Mouse (Mus musculus) megakaryocyte progenitor cell, adult 5-6 weeks (primary cell): ENCODE measurements around the gene Smim22. TPM values are rescaled to one million over a fixed set of nuclear protein-coding genes. Genes with fewer than 3 reads are reported as not detected.

ENCODE experiments used
- ATAC-seq: replicated peaks from 2 replicates; pipeline ENCODE4 v1.8.0; 2016; ENCODE audit warnings: mild to moderate bottlenecking, moderate TSS enrichment, inconsistent platforms; ENCODE audit not compliant: poor library complexity
- total RNA-seq, 2 experiments: library from RNA; stranded (forward) in 1 of 2; stranded (reverse) in 1 of 2; fragments of 157-497, 149-512 nt in 1 of 2; fragments of 200-1000 nt in 1 of 2; gene quantifications; 2 replicates each; pipeline versions ENCODE4 v1.2.3 to v1.2.4; 2015 to 2017

Smim22 gene
- total RNA-seq, 2 experiments from 2014 or later, result not detected

DNA sequence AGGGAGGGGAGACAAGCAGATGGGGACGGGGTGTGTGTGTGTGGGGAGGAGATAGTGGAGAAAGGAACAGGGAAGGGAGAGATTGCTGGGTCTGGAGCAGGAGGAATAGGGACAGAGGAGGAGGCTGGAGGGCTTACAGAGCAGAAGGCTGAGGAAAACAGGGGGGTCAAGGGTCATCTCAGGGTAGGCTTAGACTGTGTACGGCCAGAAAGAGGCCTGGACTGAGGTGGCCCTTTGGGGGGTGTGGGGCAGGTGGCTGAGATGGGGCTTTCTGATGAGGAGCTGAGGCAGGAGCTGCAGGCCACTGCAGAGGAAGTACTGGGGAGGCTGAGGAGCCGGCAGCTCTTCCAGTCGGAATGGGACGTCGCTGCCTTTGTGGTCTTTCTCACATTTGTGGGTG is 404 bp downstream of the Smim22 start:
- no peak for ATAC-seq

DNA sequence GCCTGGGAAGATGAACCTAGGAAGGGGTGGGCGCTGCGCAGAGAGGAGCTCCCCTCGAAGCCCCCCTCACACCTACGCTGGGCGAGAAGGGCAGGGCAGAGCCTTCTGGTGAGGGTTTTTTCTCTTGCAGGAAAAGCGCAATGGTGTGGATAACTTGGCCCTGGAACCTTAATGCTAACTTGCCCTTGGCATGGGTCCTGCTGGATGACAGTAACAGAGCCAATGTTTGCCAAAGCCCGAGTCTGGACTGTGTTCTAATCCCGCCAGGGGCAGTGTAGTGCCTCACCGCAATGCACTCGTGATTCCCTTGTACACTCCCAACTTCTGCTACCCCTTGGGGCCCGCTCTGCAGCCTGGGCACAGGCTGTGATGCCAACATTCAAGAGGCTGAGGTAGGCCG is 988 bp downstream of the Smim22 start:
- ATAC-seq, result no peak

DNA sequence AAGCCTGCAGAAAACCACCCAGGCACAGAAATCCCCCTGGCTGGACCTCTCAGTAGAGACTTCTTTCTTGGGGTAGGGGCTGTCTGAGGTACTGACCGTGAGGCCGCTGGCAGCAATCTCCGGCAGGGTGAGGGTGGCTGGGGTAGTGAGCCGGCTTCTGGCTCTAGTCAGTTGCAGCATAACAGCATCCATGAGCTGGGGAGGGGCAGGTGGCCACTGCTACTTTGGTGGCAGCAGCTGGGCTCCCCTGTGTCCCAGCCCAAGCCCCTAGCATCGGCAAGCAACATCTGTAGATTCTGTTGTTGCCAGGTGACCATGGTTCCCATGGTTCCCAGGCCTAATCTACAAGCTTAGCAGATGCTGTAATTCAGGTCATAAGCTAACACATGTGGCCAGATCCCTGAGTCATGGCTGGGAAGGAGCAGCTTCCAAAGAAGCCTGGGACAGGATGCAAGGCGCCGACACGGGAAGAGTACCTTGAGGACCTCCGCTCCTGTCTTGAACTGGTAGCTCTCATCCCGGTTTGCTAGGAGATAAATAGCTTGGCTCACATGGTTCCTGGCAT is 3.4 kb downstream of the Smim22 start:
- ATAC-seq, result no peak

DNA sequence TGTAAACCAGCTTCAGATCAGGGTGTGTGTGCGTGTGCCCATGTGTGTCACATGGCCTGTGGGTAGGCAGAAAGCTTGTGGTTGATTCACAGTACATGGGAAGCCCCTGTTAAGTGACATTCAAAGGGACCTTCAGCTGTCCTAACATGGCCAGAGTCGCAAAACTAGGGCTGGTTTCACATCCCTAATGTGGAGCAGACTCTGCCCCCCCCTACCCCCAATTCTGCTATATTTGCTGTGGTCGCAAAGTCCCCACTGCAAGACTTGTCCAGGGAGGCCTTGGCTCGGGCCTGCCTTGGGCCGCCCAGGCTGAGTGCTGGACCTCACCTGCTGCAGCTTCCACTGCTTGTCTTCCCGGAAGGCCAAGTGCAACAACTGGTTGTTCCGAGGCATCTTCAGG is 4.2 kb downstream of the Smim22 start:
- peak; percentile 13 for ATAC-seq

DNA sequence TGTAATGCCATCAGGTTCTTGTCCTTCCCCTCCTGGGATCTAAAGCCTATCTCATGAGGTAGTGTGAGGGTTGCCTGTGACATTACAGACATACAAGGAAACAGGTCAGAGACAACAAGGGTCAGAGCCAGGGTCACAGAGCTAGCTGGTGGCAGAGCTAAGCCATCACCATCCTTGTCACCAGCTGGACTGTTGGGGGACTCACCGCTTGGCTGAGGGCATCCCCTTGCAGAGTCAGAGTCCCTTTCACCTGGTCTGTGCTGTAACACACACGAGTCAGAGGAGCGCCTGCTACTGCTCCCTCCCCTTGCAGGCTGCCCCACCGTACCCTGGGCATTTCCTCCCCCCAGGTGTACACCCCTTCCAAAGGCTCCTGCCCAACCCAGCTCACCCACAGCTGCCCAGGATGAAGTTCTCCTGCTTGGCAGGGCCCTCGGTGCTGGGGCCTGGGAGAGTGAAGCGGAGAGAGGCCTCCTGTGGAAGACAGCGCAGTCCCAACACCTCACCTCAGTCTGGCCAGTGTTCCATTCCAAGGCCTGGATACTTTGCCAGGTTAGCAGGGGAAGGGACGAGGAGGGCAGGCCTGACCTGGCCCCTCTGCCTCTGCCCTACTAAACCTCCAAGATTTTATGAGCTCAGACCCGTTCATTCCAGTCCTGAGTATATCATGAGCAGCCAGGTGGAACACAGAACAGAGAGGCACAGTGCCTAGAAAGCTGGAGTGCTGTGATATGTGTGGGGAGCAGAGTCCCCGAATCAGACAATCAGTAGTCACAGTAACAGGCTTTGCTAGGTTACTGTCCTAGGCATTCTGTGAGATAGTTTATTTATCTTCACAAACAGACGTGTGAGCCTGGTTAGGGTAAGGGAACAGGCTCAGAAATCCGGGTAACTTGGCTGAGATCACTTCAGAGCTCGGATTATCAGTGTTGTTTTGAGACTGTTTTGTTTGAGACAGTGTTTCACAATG is 5.2 kb downstream of the Smim22 start:
- ATAC-seq, result peak; percentile 67

DNA sequence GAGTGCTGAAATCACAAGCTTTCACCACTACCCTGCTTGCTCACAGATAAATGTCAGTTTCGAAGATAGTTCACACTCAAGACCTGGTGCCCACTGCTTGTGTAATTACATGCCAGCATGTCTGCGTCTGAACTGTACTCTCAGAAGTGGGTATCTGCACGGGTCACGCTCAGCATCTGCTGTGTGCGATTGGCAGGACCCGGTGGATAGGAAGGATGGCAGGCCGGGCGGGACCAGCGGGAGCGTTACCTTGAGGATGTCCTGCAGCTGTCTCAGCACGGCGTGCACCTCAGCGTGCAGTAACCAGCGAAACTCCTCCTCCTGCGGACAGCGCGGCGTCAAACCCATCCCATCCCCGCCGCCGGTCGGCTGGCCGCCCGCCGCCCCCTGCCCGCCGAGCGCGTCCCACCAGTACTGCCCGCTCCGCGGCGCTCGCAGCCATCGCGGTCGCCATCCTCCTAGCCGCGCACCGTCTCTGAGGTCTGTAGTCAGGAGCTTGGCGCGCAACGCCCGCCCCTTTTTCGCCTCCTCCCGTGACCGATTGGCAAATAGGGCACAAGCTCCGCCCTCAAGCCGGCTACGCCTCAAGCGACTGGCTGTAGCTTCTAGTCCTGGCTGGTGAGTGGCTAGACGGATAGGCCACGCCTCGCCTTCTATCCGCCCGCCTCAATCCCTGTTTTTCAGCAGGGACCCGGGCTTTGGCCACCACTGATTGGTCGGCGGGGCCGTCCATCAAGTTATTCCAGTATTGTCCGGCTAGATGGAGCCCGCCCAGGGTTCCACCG is 6.2 kb downstream of the Smim22 start, which contains the start of gene Rogdi:
Gene Rogdi, minus strand, starts transcription at position 500 of the 785 bp plus-strand sequence.
- ATAC-seq, result peak; percentile 83

DNA sequence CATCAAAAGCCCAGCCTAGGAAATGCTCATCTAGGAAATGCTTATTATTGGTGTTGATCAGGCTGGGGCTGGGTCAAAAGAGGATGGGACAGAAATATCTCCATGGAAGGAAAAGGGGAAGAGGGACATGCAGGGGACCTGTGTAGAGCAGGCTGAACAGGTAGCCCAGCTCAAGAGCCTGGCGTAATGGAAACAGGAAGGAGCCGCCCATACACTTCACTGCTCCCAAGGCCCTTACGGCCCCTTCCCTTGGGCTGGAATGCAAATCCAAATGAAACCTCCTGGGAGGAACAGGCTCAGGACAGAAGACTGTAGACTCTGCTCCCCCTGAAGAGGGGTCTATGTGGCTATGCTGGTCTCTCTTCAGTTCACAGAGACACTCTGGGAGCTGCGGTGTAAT is 7.5 kb downstream of the Smim22 start:
- ATAC-seq, result no peak

DNA sequence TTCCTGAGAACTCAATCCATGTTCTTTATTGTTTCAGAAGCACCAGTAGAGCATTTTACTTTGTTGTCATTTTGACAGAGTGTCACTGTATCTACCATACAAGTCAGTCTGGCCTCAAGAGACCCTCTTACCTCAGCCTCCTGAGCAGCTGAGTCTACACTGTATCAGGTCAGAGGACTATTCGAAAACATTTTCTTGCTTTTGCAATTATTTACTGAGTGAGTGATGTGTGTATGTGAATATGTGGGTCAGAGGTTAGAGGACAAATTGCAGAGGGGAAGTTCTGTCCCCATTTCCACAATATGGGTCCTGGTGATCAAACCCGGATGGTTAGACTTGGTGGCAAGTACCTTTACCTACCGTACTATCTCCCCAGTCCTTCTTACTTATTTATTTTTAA is 16.9 kb downstream of the Smim22 start:
- no peak for ATAC-seq

DNA sequence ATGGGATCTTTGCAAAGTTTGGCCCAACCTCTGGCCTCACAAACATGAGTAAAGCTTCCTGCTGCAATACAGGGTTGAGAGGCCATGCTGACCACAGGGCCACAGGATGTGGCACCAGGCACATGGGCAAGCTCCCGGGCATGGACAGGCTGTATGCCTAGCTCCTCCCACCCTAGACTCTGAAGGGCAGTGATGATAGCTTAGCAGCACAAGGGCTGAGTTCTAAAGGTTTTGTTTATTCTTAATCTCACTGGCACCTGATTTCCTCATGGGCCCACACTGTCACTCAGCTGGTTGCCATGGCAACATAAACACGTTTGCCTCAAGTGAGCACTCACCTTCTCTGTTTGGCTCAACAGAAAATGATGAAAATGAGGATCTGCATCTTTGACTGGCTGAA is 22.8 kb downstream of the Smim22 start:
- ATAC-seq, result peak; percentile 64

DNA sequence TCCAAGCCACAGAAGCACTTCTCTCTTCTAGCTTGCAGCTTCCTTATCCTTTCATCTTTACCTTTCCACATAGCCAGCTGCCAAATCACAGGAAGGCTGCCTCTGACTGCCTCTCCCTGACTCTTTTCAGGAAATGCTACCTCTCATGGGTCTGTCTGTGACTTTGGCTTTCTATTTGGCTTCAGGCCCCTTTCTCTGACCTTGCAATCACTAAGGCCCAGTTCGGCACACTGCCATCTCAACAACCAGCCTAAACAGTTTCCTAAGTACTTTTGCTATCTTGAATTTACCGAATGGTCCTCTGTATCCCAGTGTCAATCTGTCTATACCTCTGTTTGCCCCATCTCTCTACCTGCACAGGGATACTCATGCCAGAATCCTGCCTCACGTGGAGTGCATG is 28.5 kb downstream of the Smim22 start:
- ATAC-seq, result no peak

DNA sequence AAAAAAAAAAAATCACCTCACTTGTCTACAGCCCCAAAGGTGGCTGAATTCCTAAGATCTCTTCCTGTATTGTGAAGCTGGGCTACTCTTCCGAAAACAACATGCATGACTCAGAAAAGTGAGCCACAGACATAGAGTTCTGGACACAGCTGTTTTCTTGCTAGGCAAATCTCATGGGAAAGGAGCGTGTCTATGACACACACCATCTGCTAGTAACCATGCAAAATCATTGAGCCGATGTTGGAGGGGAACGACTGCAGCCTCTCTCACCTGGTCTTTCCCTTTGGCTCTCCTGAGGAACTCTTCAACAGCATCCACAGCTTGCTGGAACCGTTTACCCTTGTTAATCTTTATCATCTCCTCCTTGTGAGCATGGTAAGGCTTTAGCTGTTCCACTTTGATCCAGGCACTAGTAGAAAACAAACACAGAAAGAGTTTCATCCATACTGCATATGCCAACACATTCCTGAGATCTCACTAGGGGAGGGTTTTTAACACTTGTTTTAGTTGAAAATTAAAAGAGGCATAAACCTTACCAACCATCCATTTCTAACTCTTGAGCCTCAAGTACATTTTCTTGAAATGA is 29.7 kb downstream of the Smim22 start:
- ATAC-seq, result no peak

DNA sequence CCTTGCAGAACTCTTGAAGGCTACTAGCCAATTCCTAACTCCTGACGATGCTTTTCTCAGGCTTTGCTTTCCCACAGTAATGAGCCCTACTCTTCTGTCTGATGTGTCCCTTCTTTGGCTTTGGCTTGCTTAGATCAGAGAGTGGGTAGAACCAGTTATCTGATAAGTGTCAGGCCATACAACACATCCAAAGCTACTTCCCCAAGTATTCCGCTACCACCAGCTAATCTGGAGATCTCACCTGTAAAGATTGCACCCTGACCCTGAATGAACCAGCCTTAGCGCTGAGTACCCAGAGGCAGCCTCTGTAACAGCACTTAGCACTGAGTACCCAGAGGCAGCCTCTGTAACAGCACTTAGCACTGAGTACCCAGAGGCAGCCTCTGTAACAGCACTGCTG is 38.2 kb downstream of the Smim22 start:
- ATAC-seq, result no peak

DNA sequence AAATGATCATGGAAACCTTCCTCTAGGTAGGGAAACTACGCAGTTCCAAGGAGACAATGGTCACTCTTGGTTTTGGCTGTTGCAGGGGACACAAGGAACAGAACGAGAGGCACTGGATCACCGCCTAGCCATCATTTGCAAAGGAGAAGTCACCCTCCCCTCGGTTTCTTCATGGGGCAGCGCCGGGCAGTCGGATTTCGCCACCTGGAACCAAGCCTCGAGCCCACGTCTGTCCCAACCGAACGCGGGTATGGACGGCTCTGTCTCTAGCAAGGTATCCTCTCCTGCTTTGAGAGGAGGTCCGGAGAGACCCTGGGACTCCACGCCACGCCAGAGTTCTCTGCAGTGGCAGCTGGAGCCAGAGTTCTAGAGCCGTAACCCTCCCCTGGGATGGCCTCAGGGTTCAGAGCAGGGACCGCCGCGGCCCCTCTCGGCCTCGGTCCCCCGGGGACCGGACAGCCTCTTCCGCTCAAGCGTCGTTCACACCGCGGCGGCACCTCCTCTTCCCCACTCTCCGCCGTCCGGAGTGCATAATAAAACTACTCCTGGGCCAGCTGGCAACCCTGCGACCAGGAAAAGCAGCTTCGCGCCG is 42.2 kb downstream of the Smim22 start:
- ATAC-seq, result peak; percentile 32

DNA sequence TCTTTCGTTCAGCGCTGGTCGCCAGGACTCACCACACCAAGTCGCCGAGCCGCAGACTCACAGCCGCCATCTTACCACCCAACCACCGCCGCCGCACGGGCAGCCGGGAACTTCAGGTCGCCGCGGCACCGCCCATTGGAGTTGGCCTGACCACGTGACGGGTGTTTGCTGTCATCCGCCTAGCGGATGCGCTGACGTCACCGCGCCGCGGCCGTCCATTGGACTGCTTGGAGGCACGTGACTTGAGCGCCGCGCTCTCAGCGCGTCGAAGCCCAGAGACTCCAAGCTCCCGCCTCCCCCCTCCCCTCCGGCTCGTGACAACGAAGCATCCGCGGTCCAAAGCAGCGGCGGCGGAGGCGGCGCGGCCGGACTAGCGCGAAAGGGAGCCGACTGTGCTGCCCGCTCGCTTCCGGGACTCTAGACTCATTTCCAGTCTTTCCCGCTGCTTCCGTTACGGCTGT is 42.7 kb downstream of the Smim22 start, which contains the start of the genes Glyr1 and Ubn1:
Gene Glyr1, minus strand, starts transcription at position 90 of the 461 bp plus-strand sequence.
Gene Ubn1, plus strand, starts transcription at position 284 of the 461 bp plus-strand sequence.
- ATAC-seq, result peak; percentile 90

DNA sequence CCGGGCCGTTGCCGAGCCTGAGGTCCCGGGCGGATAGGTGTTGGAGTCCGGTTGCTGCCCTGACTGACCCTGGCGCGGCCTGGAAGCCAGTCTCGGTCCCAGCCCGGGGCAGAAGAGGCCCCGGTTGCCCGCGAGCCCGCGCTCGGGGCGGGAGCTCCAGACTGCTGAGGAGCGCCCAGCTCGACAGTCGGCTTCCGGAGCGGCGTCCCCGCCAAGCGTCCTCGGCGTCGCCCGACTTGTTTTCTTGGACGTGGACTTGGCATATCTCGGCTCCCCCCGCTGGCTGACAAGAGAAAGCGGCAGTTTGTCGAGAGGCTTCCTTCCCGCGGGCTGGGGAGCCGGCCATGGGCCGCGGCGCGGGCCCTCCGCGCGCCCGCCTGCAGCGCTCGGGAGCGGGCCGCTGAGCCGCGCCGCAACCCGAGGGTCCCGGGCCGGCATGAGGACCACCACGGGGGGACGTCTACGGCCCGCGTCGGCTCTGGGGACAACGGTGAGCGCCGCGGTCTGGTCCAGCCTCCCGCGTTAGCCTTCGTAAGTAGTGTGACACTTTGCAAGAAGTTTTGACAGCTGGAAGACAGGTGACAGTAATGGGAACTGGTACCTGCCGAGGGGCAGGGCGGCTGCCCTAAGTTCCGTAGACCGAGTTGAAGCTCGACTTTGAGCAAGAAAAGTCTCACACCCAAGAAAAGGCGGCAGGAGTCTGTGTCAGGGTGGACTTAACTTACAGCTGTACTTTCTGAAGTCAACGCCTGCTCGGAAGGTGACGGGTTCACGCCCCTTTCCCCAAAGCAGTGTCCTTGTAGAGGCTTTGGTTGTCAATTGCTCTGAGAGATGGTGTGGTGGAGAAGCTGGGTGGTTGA is 43.4 kb downstream of the Smim22 start:
- ATAC-seq, result peak; percentile 43
